Mouse (Mus musculus) spleen, adult 18-20 months (tissue): ENCODE measurements around the gene Fbxo34.
"Not testable (repeated sequence)": the region's sequence is repeated elsewhere in the genome, so short reads cannot be mapped to it uniquely, and the experiment has no call there.

Source experiments
- DNase-seq, 2 experiments: peaks; one replicate each; pipeline ENCODE4 v3.0.0; 2022; ENCODE audit warnings: mixed read lengths in 2 of 2

Fbxo34 gene

DNA sequence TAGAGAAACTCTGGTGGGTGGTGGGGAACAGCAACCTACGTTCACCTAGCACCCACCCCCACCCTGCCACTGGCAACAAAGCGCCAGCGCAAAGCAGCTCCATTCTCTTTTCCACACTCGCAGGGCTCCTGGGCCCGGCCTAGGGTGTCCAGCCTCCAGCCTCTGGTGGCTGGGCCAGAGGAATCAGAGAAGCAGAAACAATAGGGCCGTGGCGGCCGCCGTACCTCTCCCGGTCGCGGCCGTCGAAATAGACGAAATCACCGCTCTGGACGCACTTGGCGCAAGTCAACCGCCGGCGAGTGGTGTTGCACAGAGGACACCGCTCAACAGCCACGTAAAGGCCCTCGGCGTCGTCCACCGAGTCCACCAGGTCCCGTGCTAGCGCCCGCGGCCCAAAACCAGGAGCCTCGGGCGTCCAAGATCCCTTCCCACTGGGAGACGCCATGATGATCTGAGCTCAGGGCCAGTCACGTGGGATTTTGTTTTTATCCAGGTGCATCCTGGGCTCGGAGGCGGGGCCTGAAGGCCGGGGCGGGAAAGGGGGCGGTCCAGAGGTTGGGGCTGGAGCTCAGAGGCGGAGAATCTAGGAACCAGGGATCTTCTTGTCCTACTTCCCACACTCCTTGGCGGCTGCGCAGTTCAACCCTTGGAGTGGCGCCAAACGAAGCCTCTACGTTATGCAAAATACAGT, 117.9 kb downstream of the Fbxo34 start:
- peak; percentile 66 to 76 for DNase-seq

- not testable (repeated sequence) for DNase-seq
These were observed 120.3 kb downstream of the Fbxo34 start, which contains the start of gene Atg14 for GRCm38 (mm10) chr14:47570549-47570948. Gene Atg14 (minus strand): TSS chr14:47570649.

DNA sequence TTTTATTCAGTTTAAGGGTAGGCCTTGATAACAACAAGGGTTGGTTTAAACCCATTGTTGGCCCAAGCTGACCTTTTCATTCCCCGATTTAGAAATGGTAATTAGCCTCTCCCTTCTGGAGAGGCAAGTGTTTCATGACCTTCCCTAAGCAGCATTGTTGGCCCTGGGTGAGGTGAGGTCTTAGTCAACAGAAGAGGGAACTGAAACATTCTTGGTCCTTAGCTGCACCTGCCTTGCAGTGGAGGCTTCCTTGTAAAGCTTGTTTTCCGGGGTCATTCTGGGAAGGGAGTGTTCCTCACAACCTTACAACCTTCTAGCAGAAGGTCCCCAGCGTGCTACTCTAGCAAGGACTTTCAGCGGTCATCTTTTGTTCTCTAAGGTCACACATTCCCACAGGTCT, 122.5 kb downstream of the Fbxo34 start:
- DNase-seq: no peak

DNA sequence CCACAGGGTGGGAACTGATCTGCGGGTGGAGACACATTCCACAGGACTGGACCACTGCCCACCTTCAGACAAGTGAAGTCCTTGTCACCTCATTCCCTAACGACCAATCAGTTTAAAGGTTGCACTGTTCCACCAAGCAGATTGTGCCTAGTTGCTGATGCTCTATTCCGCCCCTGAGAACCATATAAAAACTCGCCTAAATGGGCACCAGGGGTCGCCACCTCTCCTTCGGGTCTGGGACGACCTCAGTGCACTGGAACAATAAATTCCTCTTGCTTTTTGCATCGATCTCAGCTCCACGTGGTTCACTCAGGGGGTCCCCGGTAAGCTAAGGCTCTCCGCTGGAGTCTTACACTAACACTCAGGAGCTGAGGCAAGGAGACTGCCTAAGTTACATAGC, 124.5 kb downstream of the Fbxo34 start:
- no peak for DNase-seq

DNA sequence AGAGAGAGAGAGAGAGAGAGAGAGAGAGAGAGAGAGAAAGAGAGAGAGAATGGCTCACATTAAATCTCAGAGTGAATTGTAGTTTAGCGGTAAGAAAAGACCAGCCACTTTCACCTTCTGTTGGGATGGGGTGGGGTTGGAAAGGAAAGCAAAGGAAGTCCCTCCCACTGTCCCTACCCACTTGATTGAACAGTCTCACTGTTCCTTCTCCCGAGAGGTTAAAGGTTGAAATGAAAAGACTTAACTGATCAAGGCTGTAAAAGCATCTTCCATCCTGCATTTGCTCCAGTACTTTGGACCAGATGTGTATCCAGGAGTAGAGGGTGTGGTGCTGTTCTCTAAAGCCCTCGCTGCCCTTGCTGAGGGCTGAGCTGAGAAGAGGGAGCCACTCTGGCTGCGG, 126.5 kb downstream of the Fbxo34 start:
- DNase-seq: no peak

GRCm38 (mm10) chr14:47578086-47578485, 127.9 kb downstream of the Fbxo34 start:
- no peak for DNase-seq

- DNase-seq: no peak
These were observed 131.1 kb downstream of the Fbxo34 start for GRCm38 (mm10) chr14:47581280-47581679.
